Mouse (Mus musculus) Patski (cell line): ENCODE measurements around the gene Thegl. TPM values are rescaled to one million over a fixed set of nuclear protein-coding genes. Genes with fewer than 3 reads are reported as not detected.

ENCODE experiments used
- ATAC-seq: fragments of 100-300 bp; one replicate; pipeline ENCODE4 v1.8.0; 2021
- CTCF ChIA-PET: fragments of 350-600 bp; sonication (Branson Sonifier 250); formaldehyde crosslinking; loops from one replicate; lab custom pipeline; 2022; ENCODE audit warnings: inconsistent platforms; lab: Charles Lee
- POLR2A ChIA-PET: fragments of 350-600 bp; sonication (Branson Sonifier 250); formaldehyde crosslinking; loops from one replicate; lab custom pipeline; 2022; ENCODE audit warnings: antibody characterized with exemption, inconsistent platforms; lab: Charles Lee
- DNase-seq: peaks from one replicate; pipeline ENCODE4 v3.0.0-alpha.2; 2011; ENCODE audit warnings: low read depth, low spot score
- H3K27me3 ChIP-seq: fragments of 371-371 bp; one replicate; pipeline ENCODE4 v1.5.1; 2021
- CTCF ChIP-seq: fragments of 100-300 bp; IDR thresholded peaks from one replicate; pipeline ENCODE4 v1.5.1; 2021
- in situ Hi-C: fragments of 300-500 bp; cut with MboI; formaldehyde crosslinking; loops from 3 replicates; pipeline ENCODE4 v1.11.1; 2018; ENCODE audit warnings: low pct_unique_long_range_greater_than_20kb, mixed read lengths
- polyA plus RNA-seq: library from polyadenylated mRNA; unstranded; gene quantifications from one replicate; pipeline ENCODE4 v1.2.3, GENCODE M21; 2021

Gene Thegl
- polyA plus RNA-seq, 1 experiment from 2014 or later = not detected

GRCm38 (mm10) chr5:77102522-77103365, 86.9 kb downstream of the Thegl start:
- H3K27me3 ChIP-seq = peaks cover 22% of the 10 kb centered on the region
- TF ChIP-seq CTCF = no peak
- in situ Hi-C loops = no loop called here
- ATAC-seq (no peak), DNase-seq (no peak)
- CTCF ChIA-PET = interaction anchor here (1.0 kb wide), 1 partner anchor 35 kb away, joined by 3 read pairs; no protein-coding TSS in a partner anchor
- POLR2A ChIA-PET = no interaction called here

- in situ Hi-C loops = no loop called here
- TF ChIP-seq CTCF = no peak
- ChIA-PET POLR2A (no interaction called here), CTCF (interaction anchor here (0.9 kb wide), 1 partner anchor 20 kb away, joined by 3 read pairs; no protein-coding TSS in a partner anchor)
- peaks cover 15% of the 10 kb centered on the region for H3K27me3 ChIP-seq
- ATAC-seq = no peak
- DNase-seq = no peak
Observed at GRCm38 (mm10) chr5:77107146-77107822, 91.5 kb downstream of the Thegl start.

- peaks cover 15% of the 10 kb centered on the region for H3K27me3 ChIP-seq
- no peak for ATAC-seq
- ChIA-PET POLR2A (no interaction called here), CTCF (no interaction called here)
- in situ Hi-C loops = no loop called here
- TF ChIP-seq CTCF = no peak
- no peak for DNase-seq
Observed at GRCm38 (mm10) chr5:77108806-77109205, 93.0 kb downstream of the Thegl start.

- CTCF ChIA-PET = no interaction called here
- ATAC-seq (no peak), DNase-seq (no peak)
- peaks cover 10% of the 10 kb centered on the region for H3K27me3 ChIP-seq
- POLR2A ChIA-PET = no interaction called here
- in situ Hi-C loops = no loop called here
- TF ChIP-seq CTCF = no peak
Observed at GRCm38 (mm10) chr5:77109814-77110213, 94.0 kb downstream of the Thegl start.

Other genes starting within 250 kb of the Thegl start
- 17.1 TPM for gene Aasdh, start 110.5 kb upstream of the Thegl start, polyA plus RNA-seq
- gene Paics, start 64.7 kb upstream of the Thegl start, polyA plus RNA-seq = 335 TPM
- 30.8 TPM for gene Ppat, start 64.4 kb upstream of the Thegl start, polyA plus RNA-seq
- 123 TPM for gene Srp72, start 41.3 kb upstream of the Thegl start, polyA plus RNA-seq
- 0.23 TPM for gene Arl9, start 12.0 kb upstream of the Thegl start, polyA plus RNA-seq
- not detected for gene Hopx, start 99.1 kb downstream of the Thegl start, polyA plus RNA-seq
- not detected for gene Spink2, start 195.4 kb downstream of the Thegl start, polyA plus RNA-seq
- gene Rest, start 249.5 kb downstream of the Thegl start, polyA plus RNA-seq = 25.7 TPM